Mouse (Mus musculus) cortical plate, adult 2 months (tissue): ENCODE data around the gene Abcb8.

Experiments used
- CTCF ChIP-seq: fragments of 200-500 bp; IDR thresholded peaks from 2 replicates; pipeline ENCODE4 v1.5.1; 2011; ENCODE audit warnings: mild to moderate bottlenecking, control low read depth, low read length; ENCODE audit not compliant: insufficient read depth; ENCODE audit errors: extremely low read depth
- POLR2A ChIP-seq: fragments of 200-500 bp; IDR thresholded peaks from 2 replicates; pipeline ENCODE4 v1.6.1; 2011; ENCODE audit warnings: mild to moderate bottlenecking, low read length, control low read depth; ENCODE audit not compliant: insufficient read depth; ENCODE audit errors: extremely low read depth

GRCm38 (mm10) chr5:24353327-24353726, 40.1 kb upstream of the Abcb8 start:
- no peak for TF ChIP-seq POLR2A
- no peak for TF ChIP-seq CTCF
